Mouse (Mus musculus) liver, adult 2 months (tissue): ENCODE data around the gene Hsph1.

Source experiments
- CTCF ChIP-seq: fragments of 200-500 bp; IDR thresholded peaks from 2 replicates; pipeline ENCODE4 v1.5.1; 2011; ENCODE audit warnings: low read depth, low read length, control low read depth
- POLR2A ChIP-seq: fragments of 200-500 bp; IDR thresholded peaks from 2 replicates; pipeline ENCODE4 v1.6.1; 2011; ENCODE audit warnings: low read length, control low read depth; ENCODE audit not compliant: insufficient read depth; ENCODE audit errors: extremely low read depth

DNA sequence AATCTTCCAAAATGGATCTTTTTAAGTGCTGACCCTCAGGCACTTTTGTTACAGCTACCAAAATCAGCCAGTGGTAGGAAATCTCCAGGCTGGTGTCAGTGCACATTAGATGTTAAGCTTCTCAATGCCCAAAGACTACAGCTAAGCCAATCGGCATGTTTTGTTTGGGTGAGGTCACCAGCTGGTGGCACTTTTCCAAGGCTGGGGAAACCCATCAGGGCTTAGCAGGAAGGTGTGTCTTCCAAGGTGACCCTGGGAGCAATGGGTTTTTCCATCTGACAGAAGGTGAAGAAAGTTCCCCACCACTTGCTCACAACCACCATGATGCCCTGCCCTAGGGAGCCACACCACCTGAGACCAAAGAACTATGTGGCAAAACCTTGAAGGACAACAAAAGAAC is 20.0 kb downstream of the Hsph1 start:
- TF ChIP-seq CTCF (no peak), POLR2A (no peak)
